Mouse (Mus musculus): ENCODE data around the gene 2410015M20Rik. TPM values are rescaled to one million over a fixed set of nuclear protein-coding genes. Genes with fewer than 3 reads are reported as not detected.

The 2410015M20Rik gene
- total and polyA plus RNA-seq, 3 experiments, result 274 to 334 TPM; not detected in 1

GRCm38 (mm10) chr17:56626754-56627470 is 17.3 kb upstream of the 2410015M20Rik start, which contains the start of gene Lonp1:
Gene Lonp1 (minus strand): TSS chr17:56626887.
- Histone ChIP-seq H3K36me3 (ENCODE audit: control insufficient read depth in 1 of 2, insufficient read depth in 2 of 2, low read length in 2 of 2) (peaks cover 19 to 26% of the 10 kb centered on the region in 2 experiments), H3K9ac (ENCODE audit: control insufficient read depth, low read depth, low read length, poor library complexity, severe bottlenecking) (peak within 1 kb of the TSS; percentile 95), H3K9me3 (replicated peaks; ENCODE audit: insufficient read depth, low read length) (no peaks in the 10 kb centered on the region), H3K27me3 (ENCODE audit: control insufficient read depth in 1 of 2, insufficient read depth in 2 of 2, low read length in 2 of 2) (no peaks in the 10 kb centered on the region), H3K4me3 (ENCODE audit: control insufficient read depth in 1 of 2, insufficient read depth in 1 of 2, low read depth in 2 of 2, low read length in 2 of 2) (peak within 1 kb of the TSS; percentile 92 to 99), H3K79me2 (ENCODE audit: control insufficient read depth, insufficient read depth, low read length, poor library complexity) (peaks cover 40% of the 10 kb centered on the region), H3K27ac (ENCODE audit: control insufficient read depth, low read depth, low read length) (peak within 1 kb of the TSS; percentile 96), H3K4me1 (ENCODE audit: control insufficient read depth in 1 of 2, insufficient read depth in 2 of 2, low read length in 2 of 2) (peaks cover 10 to 37% of the 10 kb centered on the region in 2 experiments; a peak in 3 of 4 replicates)
- DNase-seq (ENCODE audit: low read depth, low spot score), result peak; percentile 99
- no peak for TF ChIP-seq CTCF (IDR thresholded peaks at IDR 0.05 in 2 of 3, conservative IDR thresholded peaks at IDR 0.05 in 1 of 3; ENCODE audit: control insufficient read depth in 1 of 3, insufficient read depth in 1 of 3, low read depth in 2 of 3, low read length in 3 of 3, poor library complexity in 1 of 3, severe bottlenecking in 1 of 3)
- peak; percentile 99 for TF ChIP-seq BHLHE40 (IDR thresholded peaks at IDR 0.05; ENCODE audit: borderline replicate concordance, low read depth, low read length)
- TF ChIP-seq ZNF384 (IDR thresholded peaks at IDR 0.05; ENCODE audit: low read depth, low read length), result no peak
- no peak for TF ChIP-seq CHD1 (IDR thresholded peaks at IDR 0.05; ENCODE audit: low read depth, low read length)
- TF ChIP-seq MAX (IDR thresholded peaks at IDR 0.05; ENCODE audit: low read length), result peak; percentile 95
- TF ChIP-seq ELF1 (IDR thresholded peaks at IDR 0.05; ENCODE audit: low read depth, low read length), result peak; percentile 56; the same call in 1 of the 2 replicates
- peak; percentile 45 to 84; a peak in 3 of 4 replicates for TF ChIP-seq USF2 (IDR thresholded peaks at IDR 0.05; ENCODE audit: borderline replicate concordance in 1 of 2, insufficient read depth in 1 of 2, low read depth in 1 of 2, low read length in 2 of 2)
- TF ChIP-seq KAT2A (conservative IDR thresholded peaks at IDR 0.05; ENCODE audit: low read depth, low read length), result peak; percentile 69; the same call in 1 of the 2 replicates
- TF ChIP-seq CHD2 (IDR thresholded peaks at IDR 0.05; ENCODE audit: low read length), result no peak
- no peak for TF ChIP-seq UBTF (IDR thresholded peaks at IDR 0.05; ENCODE audit: borderline replicate concordance, insufficient read depth, low read depth, low read length)
- TF ChIP-seq POLR2AphosphoS5 (IDR thresholded peaks at IDR 0.05; ENCODE audit: borderline replicate concordance, low read depth, low read length), result no peak
- peak; percentile 85 for TF ChIP-seq ETS1 (IDR thresholded peaks at IDR 0.05; ENCODE audit: low read depth, low read length)
- TF ChIP-seq RCOR1 (IDR thresholded peaks at IDR 0.05; ENCODE audit: low read depth, low read length), result no peak
- no peak for TF ChIP-seq RAD21 (IDR thresholded peaks at IDR 0.05; ENCODE audit: low read depth, low read length)
- TF ChIP-seq USF1 (IDR thresholded peaks at IDR 0.05; ENCODE audit: low read depth, low read length), result peak; percentile 97
- peak; percentile 95 for TF ChIP-seq HCFC1 (IDR thresholded peaks at IDR 0.05; ENCODE audit: low read depth, low read length)
- TF ChIP-seq MXI1 (IDR thresholded peaks at IDR 0.05; ENCODE audit: low read depth, low read length), result peak; percentile 97
- peak; percentile 80 for TF ChIP-seq TCF12 (IDR thresholded peaks at IDR 0.05; ENCODE audit: low read depth, low read length)
- peak; percentile 67 to 86 for TF ChIP-seq POLR2A (IDR thresholded peaks at IDR 0.05; ENCODE audit: control insufficient read depth in 1 of 2, insufficient read depth in 1 of 2, low read depth in 1 of 2, low read length in 2 of 2, poor library complexity in 1 of 2)
- 0 out of 2 replicates have a peak, but pooled peaks have one; percentile 15 for TF ChIP-seq MEF2A (IDR thresholded peaks at IDR 0.05; ENCODE audit: extremely low read depth, insufficient replicate concordance, low read depth, low read length, poor library complexity, severe bottlenecking)
- peak; percentile 96 for TF ChIP-seq SIN3A (IDR thresholded peaks at IDR 0.05; ENCODE audit: low read length)
- TF ChIP-seq ZC3H11A (IDR thresholded peaks at IDR 0.05; ENCODE audit: low read depth, low read length), result no peak; the same call in 1 of the 2 replicates
- peak; percentile 86 for TF ChIP-seq NELFE (IDR thresholded peaks at IDR 0.05; ENCODE audit: low read depth, low read length)
- TF ChIP-seq E2F4 (IDR thresholded peaks at IDR 0.05; ENCODE audit: borderline replicate concordance, low read depth, low read length), result no peak
- TF ChIP-seq ZKSCAN1 (IDR thresholded peaks at IDR 0.05; ENCODE audit: low read depth, low read length), result no peak
- TF ChIP-seq NRF1 (IDR thresholded peaks at IDR 0.05; ENCODE audit: insufficient read depth, low read depth, low read length, poor library complexity, severe bottlenecking), result peak; percentile 57
- TF ChIP-seq JUND (IDR thresholded peaks at IDR 0.05; ENCODE audit: low read depth, low read length), result no peak
- TF ChIP-seq TBP (IDR thresholded peaks at IDR 0.05; ENCODE audit: low read depth, low read length), result peak; percentile 55; the same call in 1 of the 2 replicates
- peak; percentile 38; the same call in 1 of the 2 replicates for TF ChIP-seq POLR2AphosphoS2 (IDR thresholded peaks at IDR 0.05; ENCODE audit: low read length)
- no peak for TF ChIP-seq GATA1 (IDR thresholded peaks at IDR 0.05; ENCODE audit: low read depth, low read length)
- TF ChIP-seq ZMIZ1 (IDR thresholded peaks at IDR 0.05; ENCODE audit: low read depth, low read length), result peak; percentile 58; the same call in 1 of the 2 replicates
- TF ChIP-seq TAL1 (IDR thresholded peaks at IDR 0.05; ENCODE audit: low read length), result no peak
- TF ChIP-seq MYC (IDR thresholded peaks at IDR 0.05; ENCODE audit: low read depth, low read length), result peak; percentile 92
- TF ChIP-seq SMC3 (IDR thresholded peaks at IDR 0.05; ENCODE audit: low read depth, low read length), result no peak
- TF ChIP-seq MAFK (IDR thresholded peaks at IDR 0.05; ENCODE audit: borderline replicate concordance, low read depth, low read length), result no peak
- no peak for TF ChIP-seq GABPA (IDR thresholded peaks at IDR 0.05; ENCODE audit: low read depth, low read length)

Data from MEL (cell line).